Mouse (Mus musculus) megakaryocyte-erythroid progenitor cell, adult 5 weeks (primary cell): Measurements from ENCODE around the gene Marco. TPM values are rescaled to one million over a fixed set of nuclear protein-coding genes. Genes with fewer than 3 reads are reported as not detected.

Experiments
- polyA plus RNA-seq: library from polyadenylated mRNA; stranded (reverse); fragments of >175 nt; gene quantifications from 2 replicates; pipeline ENCODE4 v1.2.3, GENCODE M21; 2012

The Marco gene
- polyA plus RNA-seq, result 0.10 TPM in 1 of 2 replicates, not detected in the other

DNA sequence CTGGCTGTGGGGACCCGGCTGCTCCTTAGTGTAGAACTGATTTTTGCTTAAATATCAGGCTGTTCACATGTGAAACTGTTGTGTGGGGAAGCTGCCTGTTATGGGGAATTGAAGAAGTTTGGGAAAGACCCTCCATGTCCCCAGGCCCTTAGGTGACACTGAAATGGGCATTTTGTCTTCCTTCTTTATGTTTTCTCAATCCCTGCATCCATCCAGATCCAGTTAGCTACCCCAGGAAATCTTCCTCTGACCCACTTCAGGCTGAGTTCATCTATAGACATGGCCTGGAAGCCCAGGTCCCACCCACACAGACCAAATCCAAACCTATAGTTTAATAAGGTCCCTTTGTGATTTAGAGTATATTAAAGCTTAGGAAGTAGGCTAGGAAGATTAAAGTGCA lies at the start of gene Marco:
Marco (minus strand) TSS at position 101 of the 400 bp plus-strand sequence.

Other genes starting within 250 kb of the Marco start
- 46.8 and 47.0 TPM in 2 replicates for gene Steap3, start 232.3 kb downstream of the Marco start, polyA plus RNA-seq
- 0.03 TPM in 1 of 2 replicates, not detected in the other for gene C1ql2, start 164.4 kb downstream of the Marco start, polyA plus RNA-seq
- gene En1, start 97.4 kb upstream of the Marco start, polyA plus RNA-seq, result not detected in 2 replicates